Mouse (Mus musculus): ENCODE data around the gene Erp44. TPM values are rescaled to one million over a fixed set of nuclear protein-coding genes. Genes with fewer than 3 reads are reported as not detected.
A peak's percentile ranks its signal among the peaks of the same experiment; 100 is the strongest.

Erp44 gene
- polyA plus RNA-seq, 1 experiment from 2014 or later = 69.8 TPM

GRCm38 (mm10) chr4:48155864-48156263, 123.5 kb downstream of the Erp44 start:
- Histone ChIP-seq H3K4me2 (ENCODE audit: low read depth) (no peak overlapping the region), H3K27me3 (ENCODE audit: control insufficient read depth, insufficient read depth, low read length) (no peaks in the 10 kb centered on the region), H3K9me3 (ENCODE audit: control insufficient read depth, low read length) (no peaks in the 10 kb centered on the region), H3K27ac (ENCODE audit: low read depth, low read length) (no peak overlapping the region), H3K4me1 (ENCODE audit: control insufficient read depth, insufficient read depth, low read length) (no peaks in the 10 kb centered on the region), H3K9ac (ENCODE audit: low read length) (no peak overlapping the region), H3K36me3 (ENCODE audit: control insufficient read depth, insufficient read depth, low read length) (no peaks in the 10 kb centered on the region), H3K4me3 (ENCODE audit: low read depth, low read length) (no peak overlapping the region)
- WGBS = 65% methylated on average over 1 of the region's 1 CpGs
- DNase-seq (ENCODE audit: low spot score) = no peak
- ATAC-seq (ENCODE audit: insufficient read depth, low FRiP score, low TSS enrichment) = no peak

- no peak for DNase-seq (ENCODE audit: low spot score)
- ATAC-seq (ENCODE audit: insufficient read depth, low FRiP score, low TSS enrichment) = no peak
- WGBS = 87% methylated on average over 5 of the region's 5 CpGs
Measured at GRCm38 (mm10) chr4:48153229-48153628, 126.1 kb downstream of the Erp44 start.

DNA sequence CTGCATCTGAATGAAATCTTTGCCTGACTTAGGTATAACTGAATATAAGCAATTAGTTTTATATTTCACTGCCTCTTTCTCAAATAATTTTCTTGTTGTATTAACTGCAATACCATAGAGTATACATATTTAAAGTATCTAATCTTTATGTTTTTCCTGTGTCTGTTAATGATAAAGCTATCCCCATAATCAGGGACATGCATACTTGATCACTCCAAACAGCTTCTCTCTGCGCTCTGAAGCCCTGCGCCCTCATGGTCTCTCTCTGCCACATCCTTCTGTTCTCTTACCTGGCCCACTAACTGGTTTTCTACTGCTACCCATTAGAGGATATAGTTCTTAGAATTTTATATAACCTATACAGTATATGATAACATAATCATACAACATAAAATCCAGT, 129.9 kb downstream of the Erp44 start:
- no peaks in the 10 kb centered on the region for H3K27me3 ChIP-seq (ENCODE audit: control insufficient read depth, insufficient read depth, low read length)
- no peak overlapping the region for H3K4me2 ChIP-seq (ENCODE audit: low read depth)
- ATAC-seq (ENCODE audit: insufficient read depth, low FRiP score, low TSS enrichment) (no peak), DNase-seq (ENCODE audit: low spot score) (no peak)
- no peak overlapping the region for H3K9ac ChIP-seq (ENCODE audit: low read length)
- H3K9me3 ChIP-seq (ENCODE audit: control insufficient read depth, low read length) = no peaks in the 10 kb centered on the region
- no peaks in the 10 kb centered on the region for H3K4me1 ChIP-seq (ENCODE audit: control insufficient read depth, insufficient read depth, low read length)
- WGBS = 94% methylated on average over 2 of the region's 2 CpGs
- no peak overlapping the region for H3K4me3 ChIP-seq (ENCODE audit: low read depth, low read length)
- no peak overlapping the region for H3K27ac ChIP-seq (ENCODE audit: low read depth, low read length)
- no peaks in the 10 kb centered on the region for H3K36me3 ChIP-seq (ENCODE audit: control insufficient read depth, insufficient read depth, low read length)

More at GRCm38 (mm10) chr4:48153229-48153628, 126.1 kb downstream of the Erp44 start:
- Histone ChIP-seq H3K27me3 (ENCODE audit: control insufficient read depth, insufficient read depth, low read length) (no peaks in the 10 kb centered on the region), H3K27ac (ENCODE audit: low read depth, low read length) (no peak overlapping the region), H3K36me3 (ENCODE audit: control insufficient read depth, insufficient read depth, low read length) (no peaks in the 10 kb centered on the region), H3K9me3 (ENCODE audit: control insufficient read depth, low read length) (no peaks in the 10 kb centered on the region), H3K4me2 (ENCODE audit: low read depth) (no peak overlapping the region), H3K9ac (ENCODE audit: low read length) (no peak overlapping the region), H3K4me3 (ENCODE audit: low read depth, low read length) (no peak overlapping the region), H3K4me1 (ENCODE audit: control insufficient read depth, insufficient read depth, low read length) (no peaks in the 10 kb centered on the region)

MicroRNA genes within 50 kb of the gene (microRNA counts, 519-probe panel; counts per million panel counts)
- microRNA mmu-miR-1958 = 171 counts per million, percentile 57 among the panel's probes with 10 or more counts

Small RNAs within 50 kb of the gene (microRNA-seq; reads per million reads assigned to microRNA genes)
- gene Mir1958 = not detected

Other genes with a start within 250 kb of the Erp44 start
- gene Nr4a3, start 234.4 kb downstream of the Erp44 start, polyA plus RNA-seq (2014; fragmentation: Nextera tagmentation; extraction: Ambion mirVana) = 0.37 and 0.54 TPM in 2 replicates
- 21.0 and 24.1 TPM in 2 replicates for gene Stx17, start 154.6 kb downstream of the Erp44 start, polyA plus RNA-seq (2014; fragmentation: Nextera tagmentation; extraction: Ambion mirVana)
- 4.3 and 6.1 TPM in 2 replicates for gene Invs, start 202 bp upstream of the Erp44 start, polyA plus RNA-seq (2014; fragmentation: Nextera tagmentation; extraction: Ambion mirVana)
- 70.6 and 81.1 TPM in 2 replicates for gene Tex10, start 193.9 kb upstream of the Erp44 start, polyA plus RNA-seq (2014; fragmentation: Nextera tagmentation; extraction: Ambion mirVana)

Data from neural tube, embryonic 11.5 days (tissue).